Mouse (Mus musculus) gonadal fat pad, adult 2 months (tissue): ENCODE data around the gene Syn1. TPM values are rescaled to one million over a fixed set of nuclear protein-coding genes. Genes with fewer than 3 reads are reported as not detected.
A peak's percentile ranks its signal among the peaks of the same experiment; 100 is the strongest.

Source experiments
- DNase-seq: peaks from one replicate; pipeline ENCODE4 v3.0.0-alpha.2; 2012; ENCODE audit warnings: low read depth
- polyA plus RNA-seq: library from polyadenylated mRNA; depleted of rRNA; stranded (reverse); fragments of >200 nt; gene quantifications from 2 replicates; pipeline ENCODE4 v1.2.3, GENCODE M21; 2012; rRNA removed

Syn1 gene
- polyA plus RNA-seq, 1 experiment: 0.18 TPM

GRCm38 (mm10) chrX:20862105-20863065 is 58.4 kb downstream of the Syn1 start:
- DNase-seq: no peak

DNA sequence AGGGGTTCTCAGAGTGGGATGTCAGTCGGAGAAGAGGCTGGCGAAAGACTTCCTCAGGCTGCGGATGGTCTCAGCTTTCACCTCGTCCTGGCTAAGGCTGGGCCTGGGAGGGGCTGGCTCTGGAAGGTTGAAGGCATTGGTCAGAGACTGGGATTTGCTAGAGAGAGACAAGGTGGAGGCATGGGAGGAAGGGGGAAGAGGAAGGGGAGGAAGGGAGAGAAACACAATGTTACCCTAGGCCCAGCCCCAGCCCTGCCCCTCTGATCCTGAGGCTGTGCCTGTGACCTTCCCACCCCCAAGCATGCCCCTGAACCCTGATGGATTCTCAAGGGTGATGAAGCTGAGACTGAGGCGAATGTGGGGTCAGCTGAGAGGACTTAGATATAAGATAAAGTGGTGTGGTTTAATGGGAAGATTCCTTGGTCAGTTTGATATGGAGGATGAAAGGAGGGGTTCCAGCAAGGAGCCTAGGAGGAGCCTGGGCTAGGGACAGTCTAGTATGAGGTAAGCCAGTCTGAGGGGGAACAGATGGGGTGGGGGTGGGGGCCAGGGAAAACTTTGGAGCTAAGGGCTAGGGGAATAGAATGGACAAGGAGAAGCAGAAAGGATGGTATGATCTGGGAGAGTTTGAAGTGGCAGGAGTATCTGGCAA is 59.2 kb downstream of the Syn1 start:
- DNase-seq: no peak

GRCm38 (mm10) chrX:20853794-20854193 is 67.0 kb downstream of the Syn1 start:
- DNase-seq: no peak

DNA sequence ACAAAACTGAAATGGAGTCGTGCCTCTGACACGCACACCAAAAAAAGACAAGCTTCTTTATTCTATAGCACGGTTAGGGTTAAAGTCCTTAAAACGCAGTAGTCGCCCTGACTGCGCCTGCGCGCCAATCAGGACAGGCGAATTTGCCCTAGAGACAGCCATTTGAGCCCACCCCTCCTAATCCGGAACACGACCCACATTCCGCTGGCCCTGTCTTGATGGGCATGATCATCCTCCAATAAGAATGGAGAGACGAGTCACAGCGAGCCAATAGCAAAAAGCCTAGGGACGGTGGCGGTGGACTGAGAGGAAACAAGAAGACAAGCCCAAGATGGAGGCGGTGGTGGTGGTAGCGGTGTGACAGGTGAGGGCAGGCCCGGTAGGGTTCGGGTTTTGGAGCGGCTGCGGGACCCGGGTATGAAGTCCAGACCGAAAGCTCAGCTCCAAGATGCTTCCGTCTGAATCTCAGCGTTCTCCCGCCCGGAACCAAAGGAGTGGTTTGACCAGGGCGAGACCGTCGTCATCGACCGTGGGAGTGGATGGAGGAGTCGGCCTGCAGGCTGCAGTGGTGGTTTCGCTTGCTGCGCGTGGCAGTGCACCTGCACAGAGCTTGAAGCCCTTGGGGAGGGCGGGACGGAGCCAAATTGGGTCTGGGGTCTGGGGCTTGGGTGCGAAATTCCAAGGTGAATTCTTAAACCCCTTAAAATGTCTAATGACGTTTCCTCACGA is 72.4 kb downstream of the Syn1 start:
- DNase-seq: peak; percentile 77

GRCm38 (mm10) chrX:20847816-20848215 is 73.0 kb downstream of the Syn1 start:
- DNase-seq: no peak

DNA sequence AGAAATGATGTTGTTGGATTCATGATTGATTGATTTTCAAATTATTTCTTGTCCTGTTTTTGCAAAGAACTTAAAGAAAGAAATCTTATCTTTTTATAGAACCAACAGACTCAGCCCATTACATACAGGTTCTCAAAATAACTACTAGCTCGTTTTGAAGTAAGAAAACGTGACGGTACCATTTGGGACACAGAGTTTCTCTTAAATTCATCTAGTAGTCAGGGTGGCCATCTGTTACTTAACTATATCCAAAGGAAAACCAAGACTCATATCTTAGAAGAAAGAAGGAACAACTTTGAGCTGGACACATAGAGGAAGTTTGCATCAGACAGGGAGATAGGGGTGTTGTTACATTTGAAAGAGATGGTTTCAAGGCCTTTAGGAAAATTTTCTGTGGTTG is 73.6 kb downstream of the Syn1 start:
- no peak for DNase-seq

- no peak for DNase-seq
Measured at GRCm38 (mm10) chrX:20828934-20829333, 91.9 kb downstream of the Syn1 start.

GRCm38 (mm10) chrX:20819708-20820426 is 100.9 kb downstream of the Syn1 start:
- no peak for DNase-seq

DNA sequence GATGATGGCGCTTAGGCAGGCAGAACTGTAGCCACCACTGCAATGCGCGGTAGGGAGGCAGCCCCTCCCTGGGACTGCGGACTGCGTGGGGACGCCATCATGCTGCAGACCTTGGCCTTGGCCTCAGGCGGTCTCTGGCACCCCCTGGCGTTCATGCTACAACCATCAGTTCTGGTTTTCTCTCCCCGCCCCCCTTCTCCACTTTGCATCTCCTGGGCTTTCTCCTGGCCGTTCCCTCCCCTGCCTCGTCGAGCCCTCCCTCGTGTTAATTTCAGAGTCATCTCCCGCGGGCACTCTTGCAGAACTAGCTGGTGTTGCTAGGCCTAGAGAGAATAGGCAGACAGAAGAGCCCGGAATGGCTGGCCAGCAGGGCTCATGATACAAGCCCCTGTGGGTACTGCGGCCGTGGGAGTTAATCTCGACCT is 101.6 kb downstream of the Syn1 start:
- no peak for DNase-seq

GRCm38 (mm10) chrX:20816974-20817373 is 103.8 kb downstream of the Syn1 start:
- no peak for DNase-seq

Other genes starting within 250 kb of the Syn1 start
- 202 and 217 TPM in 2 replicates for gene Cdk16, start 233.1 kb downstream of the Syn1 start, polyA plus RNA-seq
- gene Usp11, start 217.1 kb downstream of the Syn1 start, polyA plus RNA-seq: 18.4 and 23.6 TPM in 2 replicates
- 259 and 330 TPM in 2 replicates for gene Araf, start 123.2 kb downstream of the Syn1 start, polyA plus RNA-seq
- 14.7 and 21.9 TPM in 2 replicates for gene Timp1, start 50.8 kb downstream of the Syn1 start, polyA plus RNA-seq
- 21.1 and 27.7 TPM in 2 replicates for gene Cfp, start 10.6 kb upstream of the Syn1 start, polyA plus RNA-seq
- gene Elk1, start 29.6 kb upstream of the Syn1 start, polyA plus RNA-seq: 13.5 and 16.2 TPM in 2 replicates
- gene Uxt, start 41.0 kb upstream of the Syn1 start, polyA plus RNA-seq: 29.4 and 30.8 TPM in 2 replicates
- gene Zfp182, start 141.3 kb upstream of the Syn1 start, polyA plus RNA-seq: 1.4 and 1.6 TPM in 2 replicates
- gene Spaca5, start 147.4 kb upstream of the Syn1 start, polyA plus RNA-seq: not detected in 2 replicates
- gene Zfp300, start 168.5 kb upstream of the Syn1 start, polyA plus RNA-seq: 0.41 and 0.46 TPM in 2 replicates
- not detected in 2 replicates for gene Ssxa1, start 194.8 kb upstream of the Syn1 start, polyA plus RNA-seq